Mouse (Mus musculus): ENCODE measurements around the gene Lrrc25. TPM values are rescaled to one million over a fixed set of nuclear protein-coding genes. Genes with fewer than 3 reads are reported as not detected.

Lrrc25 gene
- polyA plus RNA-seq, 1 experiment = 0.33 TPM

DNA sequence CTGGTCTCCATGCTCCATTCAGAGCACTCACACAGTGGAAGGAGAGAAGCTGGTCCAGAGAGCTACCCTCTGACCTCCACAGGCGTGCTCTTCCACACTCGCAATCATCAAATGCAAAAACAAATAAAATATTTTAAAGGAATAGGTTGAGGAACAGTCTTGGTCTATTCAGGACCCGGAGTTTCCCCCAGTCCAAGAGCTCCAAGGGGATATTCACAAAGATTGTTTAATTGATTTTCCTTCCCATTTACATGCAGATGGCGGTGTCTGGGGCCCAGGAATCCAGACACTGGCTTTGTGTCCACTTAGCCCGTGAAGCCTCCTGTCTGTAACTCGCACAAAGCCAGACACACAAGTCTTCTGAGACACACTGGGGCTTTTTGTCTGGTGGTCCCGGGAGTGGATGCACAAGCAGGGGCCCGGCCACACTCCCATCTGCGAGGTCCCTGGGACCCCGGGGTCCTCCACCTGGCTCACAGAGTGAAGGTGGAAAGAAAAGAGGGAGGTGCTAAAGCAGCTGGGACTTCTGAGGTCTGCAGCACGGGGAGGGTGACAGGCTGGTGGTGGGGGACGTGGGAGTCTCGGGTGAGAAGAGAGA, 40.3 kb downstream of the Lrrc25 start:
- H3K4me3 ChIP-seq (replicated peaks; ENCODE audit: insufficient read depth, low read depth, low read length) = no peak overlapping the region
- WGBS = 41% methylated on average over 13 of the region's 13 CpGs
- H3K27me3 ChIP-seq (ENCODE audit: control insufficient read depth, insufficient read depth, low read length) = no peaks in the 10 kb centered on the region
- no peaks in the 10 kb centered on the region for H3K4me1 ChIP-seq (ENCODE audit: control insufficient read depth, insufficient read depth, low read length)
- no peak for TF ChIP-seq POLR2A (IDR thresholded peaks at IDR 0.05; ENCODE audit: borderline replicate concordance, insufficient read depth, low read length)
- no peak for TF ChIP-seq CTCF (IDR thresholded peaks at IDR 0.05; ENCODE audit: borderline replicate concordance, insufficient read depth, low read depth, low read length)
- no peak for DNase-seq
- H3K27ac ChIP-seq (ENCODE audit: insufficient read depth, low read length) = no peak overlapping the region

DNA sequence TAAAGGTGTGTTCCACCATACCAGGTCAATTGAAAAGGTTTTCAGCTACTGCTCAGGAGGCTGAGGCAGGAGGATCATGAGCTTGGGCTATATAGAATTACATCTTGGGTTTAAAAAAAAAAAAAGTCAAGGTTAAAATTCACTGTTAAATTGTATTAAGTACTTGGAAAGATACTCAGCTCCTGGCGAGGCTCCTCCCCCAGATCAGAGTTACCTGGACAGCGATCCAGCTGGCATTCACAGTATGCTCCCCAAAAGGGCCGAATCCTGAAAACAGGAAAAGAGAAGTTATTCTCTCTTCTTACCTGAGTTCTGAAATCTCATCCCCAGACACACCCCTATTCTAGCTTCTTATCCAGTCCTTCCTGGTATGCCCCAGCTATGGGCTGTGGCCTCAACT, 41.3 kb downstream of the Lrrc25 start:
- WGBS = 93% methylated on average over 3 of the region's 3 CpGs
- no peak for DNase-seq
- Histone ChIP-seq H3K4me1 (ENCODE audit: control insufficient read depth, insufficient read depth, low read length) (no peaks in the 10 kb centered on the region), H3K4me3 (replicated peaks; ENCODE audit: insufficient read depth, low read depth, low read length) (no peak overlapping the region), H3K27me3 (ENCODE audit: control insufficient read depth, insufficient read depth, low read length) (no peaks in the 10 kb centered on the region), H3K27ac (ENCODE audit: insufficient read depth, low read length) (no peak overlapping the region)
- TF ChIP-seq POLR2A (IDR thresholded peaks at IDR 0.05; ENCODE audit: borderline replicate concordance, insufficient read depth, low read length) = no peak
- TF ChIP-seq CTCF (IDR thresholded peaks at IDR 0.05; ENCODE audit: borderline replicate concordance, insufficient read depth, low read depth, low read length) = no peak

DNA sequence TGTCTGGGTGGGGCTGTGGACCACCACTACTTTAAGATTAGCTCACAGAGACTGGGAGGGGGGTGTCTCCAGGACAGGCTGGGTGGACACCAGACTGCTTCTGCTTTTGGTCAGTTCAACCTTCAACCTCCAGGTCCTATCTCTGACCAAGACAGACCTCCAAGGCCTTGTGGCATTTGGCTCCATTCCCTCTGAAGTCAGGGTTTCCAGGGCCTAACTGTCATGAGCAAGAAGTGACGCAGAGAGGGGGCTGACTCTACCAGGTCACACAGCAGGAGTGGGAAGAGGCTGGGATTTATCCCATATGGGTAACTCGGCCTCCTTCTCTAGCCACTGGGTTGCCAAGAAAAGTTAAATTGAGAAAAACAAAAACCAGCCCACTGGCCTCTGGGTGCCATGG, 41.8 kb downstream of the Lrrc25 start:
- Histone ChIP-seq H3K4me3 (replicated peaks; ENCODE audit: insufficient read depth, low read depth, low read length) (no peak overlapping the region), H3K27me3 (ENCODE audit: control insufficient read depth, insufficient read depth, low read length) (no peaks in the 10 kb centered on the region), H3K27ac (ENCODE audit: insufficient read depth, low read length) (no peak overlapping the region), H3K4me1 (ENCODE audit: control insufficient read depth, insufficient read depth, low read length) (no peaks in the 10 kb centered on the region)
- no peak for DNase-seq
- WGBS = 54% methylated on average over 2 of the region's 2 CpGs
- no peak for TF ChIP-seq CTCF (IDR thresholded peaks at IDR 0.05; ENCODE audit: borderline replicate concordance, insufficient read depth, low read depth, low read length)
- TF ChIP-seq POLR2A (IDR thresholded peaks at IDR 0.05; ENCODE audit: borderline replicate concordance, insufficient read depth, low read length) = no peak

DNA sequence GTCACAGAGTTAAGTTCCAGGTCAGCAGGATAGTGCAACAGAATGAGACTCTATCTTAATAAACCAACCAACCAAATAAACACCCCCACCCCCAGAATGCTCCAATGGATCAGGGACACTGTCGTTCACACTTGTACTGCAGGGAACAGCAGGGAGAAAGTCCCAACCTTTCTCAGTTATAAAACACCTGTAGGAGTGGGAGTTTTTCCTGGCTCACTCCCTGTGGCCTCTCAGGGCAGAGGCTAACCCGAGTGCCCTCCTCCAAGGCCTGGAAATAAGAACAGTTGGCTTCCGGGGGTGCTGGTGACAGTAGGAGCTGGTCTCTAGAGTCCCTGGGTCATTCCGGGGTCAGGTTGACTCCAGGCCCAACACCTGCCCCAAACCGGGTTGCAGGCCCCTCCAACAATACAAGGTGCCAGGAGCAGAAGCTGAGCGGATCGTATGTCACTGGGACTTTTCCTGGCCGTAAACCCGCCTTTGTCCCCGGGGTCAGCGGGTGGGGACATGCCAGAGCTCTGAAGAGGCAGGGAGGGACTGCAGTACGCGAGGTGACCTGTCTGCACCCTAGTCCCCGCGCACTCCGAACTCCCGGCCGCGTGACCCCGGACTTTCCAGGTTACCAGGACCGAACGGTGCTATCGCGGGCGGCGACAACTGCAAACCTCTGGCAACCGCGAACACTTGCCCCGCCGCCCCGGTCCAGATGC, 43.1 kb downstream of the Lrrc25 start:
- H3K4me3 ChIP-seq (replicated peaks; ENCODE audit: insufficient read depth, low read depth, low read length) = peak overlapping the region; percentile 81
- no peaks in the 10 kb centered on the region for H3K27me3 ChIP-seq (ENCODE audit: control insufficient read depth, insufficient read depth, low read length)
- TF ChIP-seq POLR2A (IDR thresholded peaks at IDR 0.05; ENCODE audit: borderline replicate concordance, insufficient read depth, low read length) (no peak), CTCF (IDR thresholded peaks at IDR 0.05; ENCODE audit: borderline replicate concordance, insufficient read depth, low read depth, low read length) (no peak)
- no peak overlapping the region for H3K27ac ChIP-seq (ENCODE audit: insufficient read depth, low read length)
- no peaks in the 10 kb centered on the region for H3K4me1 ChIP-seq (ENCODE audit: control insufficient read depth, insufficient read depth, low read length)
- no peak for DNase-seq
- 2% methylated on average over 31 of the region's 31 CpGs for WGBS

DNA sequence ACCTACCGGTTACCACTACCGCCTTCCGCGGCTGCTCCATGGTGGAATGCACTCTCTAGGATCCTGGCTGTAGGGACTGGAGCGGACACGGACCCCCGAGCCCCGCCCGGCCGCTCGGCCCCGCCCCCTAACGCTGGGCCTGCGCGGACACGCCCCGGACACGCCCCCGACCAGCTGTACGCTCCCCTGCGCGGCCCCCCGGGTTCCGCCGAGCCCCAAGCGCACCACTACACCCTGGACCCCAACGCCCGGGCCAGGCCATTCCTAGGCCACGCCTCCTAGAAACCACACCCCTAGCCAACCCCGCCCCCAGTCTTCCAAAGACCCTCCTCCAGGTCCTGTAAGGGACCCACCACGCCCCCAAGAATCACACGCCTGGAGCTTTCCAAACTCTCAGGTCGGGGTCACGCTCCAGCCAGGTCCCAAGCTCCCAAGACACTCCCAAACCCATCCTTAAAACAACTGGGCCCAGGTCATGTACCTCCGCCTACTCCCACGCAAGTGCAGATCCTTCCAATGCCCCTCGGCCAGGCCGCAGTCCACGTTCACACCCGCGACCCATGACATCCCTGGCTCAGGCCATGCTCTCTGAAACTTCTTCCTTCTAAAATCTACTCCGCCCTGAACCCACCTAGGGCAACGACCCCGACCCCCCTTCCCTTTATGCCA, 43.8 kb downstream of the Lrrc25 start:
- H3K4me1 ChIP-seq (ENCODE audit: control insufficient read depth, insufficient read depth, low read length) = no peaks in the 10 kb centered on the region
- peak; percentile 64 to 65 for DNase-seq
- H3K27me3 ChIP-seq (ENCODE audit: control insufficient read depth, insufficient read depth, low read length) = no peaks in the 10 kb centered on the region
- H3K4me3 ChIP-seq (replicated peaks; ENCODE audit: insufficient read depth, low read depth, low read length) = peak overlapping the region; percentile 81
- TF ChIP-seq CTCF (IDR thresholded peaks at IDR 0.05; ENCODE audit: borderline replicate concordance, insufficient read depth, low read depth, low read length) (no peak), POLR2A (IDR thresholded peaks at IDR 0.05; ENCODE audit: borderline replicate concordance, insufficient read depth, low read length) (no peak)
- 2% methylated on average over 44 of the region's 44 CpGs for WGBS
- H3K27ac ChIP-seq (ENCODE audit: insufficient read depth, low read length) = no peak overlapping the region

DNA sequence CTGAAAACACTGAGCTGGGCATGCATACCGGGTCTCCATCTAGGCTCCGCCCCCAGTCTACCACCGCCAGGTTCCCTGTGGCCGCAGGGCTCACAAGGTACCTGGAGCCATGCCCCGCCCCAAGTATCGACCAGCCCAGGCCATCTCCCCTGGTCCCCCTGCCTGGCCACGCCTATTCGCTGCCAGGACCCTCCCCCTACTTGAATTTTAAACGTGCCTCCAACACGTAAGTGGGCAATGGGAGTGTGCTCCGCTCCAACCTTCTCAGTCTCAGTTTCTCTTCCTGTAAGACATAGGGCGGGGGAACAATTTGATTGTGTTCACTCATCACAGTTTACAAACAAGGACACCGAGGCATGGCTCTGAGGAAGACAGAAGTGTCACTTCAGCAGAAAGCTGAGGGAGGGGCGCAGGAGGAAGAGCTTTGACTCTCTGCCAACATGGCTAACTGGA, 44.3 kb downstream of the Lrrc25 start, which contains the start of gene Pgpep1:
TSS of gene Pgpep1 (minus strand) at position 116 of the 453 bp plus-strand sequence.
- H3K27ac ChIP-seq (ENCODE audit: insufficient read depth, low read length) = no peak within 1 kb of the TSS
- TF ChIP-seq POLR2A (IDR thresholded peaks at IDR 0.05; ENCODE audit: borderline replicate concordance, insufficient read depth, low read length) = no peak
- no peak for TF ChIP-seq CTCF (IDR thresholded peaks at IDR 0.05; ENCODE audit: borderline replicate concordance, insufficient read depth, low read depth, low read length)
- no peaks in the 10 kb centered on the region for H3K27me3 ChIP-seq (ENCODE audit: control insufficient read depth, insufficient read depth, low read length)
- no peaks in the 10 kb centered on the region for H3K4me1 ChIP-seq (ENCODE audit: control insufficient read depth, insufficient read depth, low read length)
- WGBS = 12% methylated on average over 14 of the region's 14 CpGs
- H3K4me3 ChIP-seq (replicated peaks; ENCODE audit: insufficient read depth, low read depth, low read length) = peak within 1 kb of the TSS; percentile 81
- DNase-seq = no peak

DNA sequence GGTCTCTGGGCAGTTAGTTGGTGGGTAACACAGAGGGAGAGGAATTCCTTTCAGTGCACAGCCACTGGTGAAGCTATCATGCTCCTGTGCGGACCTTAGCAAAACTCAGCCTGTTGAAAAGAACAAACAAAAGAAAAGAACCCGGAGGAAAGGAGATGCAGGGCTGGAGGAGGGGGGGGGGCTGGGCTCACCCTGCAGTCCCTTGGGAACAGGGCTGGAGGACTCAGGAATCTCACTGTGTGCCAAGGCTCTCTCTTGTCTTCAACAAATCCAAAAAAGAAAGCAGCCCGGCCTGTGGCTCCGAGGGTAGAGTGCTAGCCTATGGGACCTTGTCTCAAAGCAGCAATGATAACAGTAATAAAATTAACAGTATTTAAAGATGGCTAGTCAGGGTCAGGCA, 47.7 kb downstream of the Lrrc25 start:
- TF ChIP-seq CTCF (IDR thresholded peaks at IDR 0.05; ENCODE audit: borderline replicate concordance, insufficient read depth, low read depth, low read length) = no peak
- no peak for TF ChIP-seq POLR2A (IDR thresholded peaks at IDR 0.05; ENCODE audit: borderline replicate concordance, insufficient read depth, low read length)
- Histone ChIP-seq H3K4me1 (ENCODE audit: control insufficient read depth, insufficient read depth, low read length) (no peaks in the 10 kb centered on the region), H3K27me3 (ENCODE audit: control insufficient read depth, insufficient read depth, low read length) (no peaks in the 10 kb centered on the region), H3K4me3 (replicated peaks; ENCODE audit: insufficient read depth, low read depth, low read length) (no peak overlapping the region), H3K27ac (ENCODE audit: insufficient read depth, low read length) (no peak overlapping the region)
- 23% methylated on average over 4 of the region's 4 CpGs for WGBS
- DNase-seq = no peak
